14 mouse cellular contexts compared by ENCODE assay signal in the genomic region with DNA sequence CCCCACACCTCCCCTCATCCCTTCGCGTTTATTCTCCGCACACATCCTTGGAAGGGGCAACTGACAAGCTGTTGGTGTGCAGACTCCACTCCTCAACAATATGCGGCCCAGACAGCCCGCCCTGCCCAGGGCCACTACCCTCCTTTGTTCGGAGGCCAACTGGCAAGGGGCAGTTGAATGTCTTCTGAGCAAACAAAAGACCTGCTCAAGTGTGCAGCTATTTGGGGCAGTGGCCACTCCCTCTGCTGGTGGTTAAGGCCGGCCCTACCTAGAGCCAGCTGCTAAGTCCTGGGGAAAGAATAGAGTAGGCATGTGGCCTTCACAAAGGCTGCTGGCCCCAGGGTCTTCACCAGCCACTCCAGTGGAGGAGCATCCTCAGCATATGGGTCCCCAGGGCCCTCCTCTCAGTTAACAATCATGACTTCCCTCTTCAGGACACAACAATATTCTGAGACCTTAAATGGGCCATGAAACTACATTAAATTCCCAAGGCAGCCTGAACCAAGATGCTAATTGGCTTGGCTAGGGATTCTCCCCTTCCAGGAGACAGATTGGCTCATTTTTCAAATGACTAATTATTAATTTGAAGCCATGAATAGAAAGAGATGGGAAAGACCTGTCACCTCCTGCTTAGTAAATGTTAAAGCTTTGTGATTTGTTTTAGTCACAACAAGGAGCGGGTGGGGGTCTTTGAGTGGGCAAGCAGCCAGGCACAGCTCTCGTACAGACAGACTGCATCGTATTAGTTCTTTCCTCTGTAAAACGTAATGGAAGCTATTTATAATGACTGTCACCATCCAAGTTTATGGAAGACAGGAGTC. TPM values are rescaled to one million over a fixed set of nuclear protein-coding genes. Genes with fewer than 3 reads are reported as not detected.
DNase-seq lines count a peak whose midpoint lies in the region; ATAC-seq and TF ChIP-seq lines count a peak whose summit lies in the region.
"Had no signal": no experiment of that assay in that cellular context is flagged by ENCODE, and none has a peak within 500 bp of the region (broad histone marks: within the 10 kb centered on the region; RNA-seq: fewer than 3 reads in every experiment).

No protein-coding gene starts in this region.

- H3K4me2 ChIP-seq in kidney, embryonic 14.5 days (replicated peaks; ENCODE audit: low read depth, low read length) = no peak overlapping the region
- no peak overlapping the region for H3K4me2 ChIP-seq in forebrain, embryonic 11.5 days (ENCODE audit: low read depth, low read length, severe bottlenecking)
- H3K4me2 ChIP-seq: heart, embryonic 11.5 days had no signal

- H3K4me3 ChIP-seq in kidney, embryonic 14.5 days (ENCODE audit: low read length) = no peak overlapping the region
- H3K4me3 ChIP-seq in kidney, adult 2 months (ENCODE audit: insufficient read depth, low read depth, low read length) = no peak overlapping the region
- no peak overlapping the region for H3K4me3 ChIP-seq in forebrain, embryonic 11.5 days (ENCODE audit: low read depth, low read length)

- H3K9ac ChIP-seq in kidney, embryonic 14.5 days (ENCODE audit: low read depth, low read length) = no peak overlapping the region
- no peak overlapping the region for H3K9ac ChIP-seq in forebrain, embryonic 11.5 days (ENCODE audit: low read length)

- WGBS in kidney, embryonic 14.5 days = 57% methylated on average over 11 of the region's 11 CpGs
- WGBS in kidney, adult 2 months = 63% methylated on average over 11 of the region's 11 CpGs
- 22% methylated on average over 11 of the region's 11 CpGs for WGBS in forebrain, embryonic 11.5 days

- no peaks in the 10 kb centered on the region for H3K4me1 ChIP-seq in kidney, embryonic 14.5 days (ENCODE audit: control insufficient read depth, insufficient read depth, low read length)
- no peaks in the 10 kb centered on the region; the same call in 1 of the 2 replicates for H3K4me1 ChIP-seq in kidney, adult 2 months (ENCODE audit: control insufficient read depth, insufficient read depth, low read length)
- no peaks in the 10 kb centered on the region; the same call in 1 of the 2 replicates for H3K4me1 ChIP-seq in forebrain, embryonic 11.5 days (replicated peaks; ENCODE audit: control insufficient read depth, insufficient read depth, low read length)

- no peak for DNase-seq in kidney, adult 2 months
- DNase-seq in forebrain, embryonic 11.5 days (ENCODE audit: low spot score) = peak; percentile 76
- peak; percentile 86 for DNase-seq in retina, embryonic 14.5 days (ENCODE audit: low spot score)
- DNase-seq in c-Kit-positive CD71-positive TER-119-positive erythroid progenitor cells, embryonic 14.5 days (ENCODE audit: low spot score) = no peak
- no peak for DNase-seq in right cerebral cortex, postnatal 25 days
- no peak for DNase-seq in layer of hippocampus, postnatal 36 days
- DNase-seq: cerebellum, adult 11-12 months; kidney, postnatal 25 days; lung, postnatal 10 days had no signal

- TF ChIP-seq POLR2A in kidney, adult 2 months (IDR thresholded peaks at IDR 0.05; ENCODE audit: low read depth, low read length) = no peak

- H3K9me3 ChIP-seq in kidney, embryonic 14.5 days (ENCODE audit: control insufficient read depth, low read length) = no peaks in the 10 kb centered on the region
- H3K9me3 ChIP-seq in forebrain, embryonic 11.5 days (ENCODE audit: control insufficient read depth, low read length) = no peaks in the 10 kb centered on the region

- no peaks in the 10 kb centered on the region for H3K36me3 ChIP-seq in kidney, embryonic 14.5 days (ENCODE audit: control insufficient read depth, insufficient read depth, low read length)
- no peaks in the 10 kb centered on the region for H3K36me3 ChIP-seq in kidney, adult 2 months (ENCODE audit: control insufficient read depth, insufficient read depth, low read length)
- H3K36me3 ChIP-seq in forebrain, embryonic 11.5 days (ENCODE audit: control insufficient read depth, insufficient read depth, low read length) = no peaks in the 10 kb centered on the region

- no peak for TF ChIP-seq CTCF in kidney, adult 2 months (conservative IDR thresholded peaks at IDR 0.05; ENCODE audit: insufficient read depth, insufficient read length, low read depth, low read length)

- H3K27me3 ChIP-seq in kidney, embryonic 14.5 days (ENCODE audit: control insufficient read depth, insufficient read depth, low read length) = no peaks in the 10 kb centered on the region
- no peaks in the 10 kb centered on the region for H3K27me3 ChIP-seq in kidney, adult 2 months (replicated peaks; ENCODE audit: control insufficient read depth, insufficient read depth, low read length)
- no peaks in the 10 kb centered on the region for H3K27me3 ChIP-seq in forebrain, embryonic 11.5 days (ENCODE audit: control insufficient read depth, insufficient read depth, low read length)

- H3K27ac ChIP-seq in kidney, embryonic 14.5 days (ENCODE audit: low read depth, low read length) = no peak overlapping the region
- no peak overlapping the region for H3K27ac ChIP-seq in kidney, adult 2 months (ENCODE audit: insufficient read depth, low read depth, low read length)
- H3K27ac ChIP-seq in forebrain, embryonic 11.5 days (ENCODE audit: low read depth, low read length) = no peak overlapping the region

- ATAC-seq in kidney, embryonic 14.5 days (ENCODE audit: low FRiP score, low TSS enrichment) = peak; percentile 52; the same call in 1 of the 2 replicates
- ATAC-seq in forebrain, embryonic 11.5 days (replicated peaks; ENCODE audit: low FRiP score) = peak; percentile 97
- ATAC-seq in megakaryocyte-erythroid progenitor cell, adult 5-6 weeks (replicated peaks; ENCODE audit: low FRiP score, low TSS enrichment, poor library complexity, severe bottlenecking) = 0 out of 2 replicates have a peak, but pooled peaks have one; percentile 30
- ATAC-seq: activated CD4-positive, CD25-positive, alpha-beta regulatory T cell, adult 4 months had no signal

RNA-seq across cellular contexts. Expression of gene Entpd6, which starts 12.9 kb away (rescaled TPM):
- 17.5 and 27.9 TPM in 2 replicates for polyA plus RNA-seq in kidney, embryonic 14.5 days (2014; fragmentation: Nextera tagmentation; extraction: Ambion mirVana)
- polyA plus RNA-seq in kidney, adult 2 months (2012; rRNA removed) = 21.7 and 22.0 TPM in 2 replicates
- 27.0 and 28.8 TPM in 2 replicates for polyA plus RNA-seq in forebrain, embryonic 11.5 days (2014; fragmentation: Nextera tagmentation; extraction: Ambion mirVana)
- 21.7 and 24.5 TPM in 2 replicates for total RNA-seq in megakaryocyte-erythroid progenitor cell, adult 5-6 weeks (2014; fragmentation: Nextera tagmentation)
- total RNA-seq in megakaryocyte-erythroid progenitor cell, adult 5-6 weeks (2017) = 15.2 and 20.5 TPM in 2 replicates
- 10 to 100 TPM; 66.2 to 67.6 TPM for total RNA-seq in layer of hippocampus, postnatal 36 days (2021)

RNA-seq across cellular contexts. Expression of gene Vsx1, which starts 46.8 kb away (rescaled TPM):
- polyA plus RNA-seq in kidney, embryonic 14.5 days (2014; fragmentation: Nextera tagmentation; extraction: Ambion mirVana) = not detected in 2 replicates
- polyA plus RNA-seq in kidney, adult 2 months (2012; rRNA removed) = not detected in 2 replicates
- 0.08 TPM in 1 of 2 replicates, not detected in the other for polyA plus RNA-seq in forebrain, embryonic 11.5 days (2014; fragmentation: Nextera tagmentation; extraction: Ambion mirVana)
- total RNA-seq in megakaryocyte-erythroid progenitor cell, adult 5-6 weeks (2014; fragmentation: Nextera tagmentation) = not detected in 2 replicates
- total RNA-seq in megakaryocyte-erythroid progenitor cell, adult 5-6 weeks (2017) = not detected in 2 replicates
- total RNA-seq in layer of hippocampus, postnatal 36 days (2021) = under 1 TPM in 1 of 2 experiments, not detected in 1; 0.10 TPM
- polyA plus RNA-seq: activated CD4-positive, CD25-positive, alpha-beta regulatory T cell, adult 4 months; heart, embryonic 11.5 days; limb, embryonic 11.5 days had no signal

RNA-seq across cellular contexts. Expression of gene Pygb, which starts 50.6 kb away (rescaled TPM):
- 35.3 and 57.8 TPM in 2 replicates for polyA plus RNA-seq in kidney, embryonic 14.5 days (2014; fragmentation: Nextera tagmentation; extraction: Ambion mirVana)
- polyA plus RNA-seq in kidney, adult 2 months (2012; rRNA removed) = 24.7 and 27.0 TPM in 2 replicates
- polyA plus RNA-seq in forebrain, embryonic 11.5 days (2014; fragmentation: Nextera tagmentation; extraction: Ambion mirVana) = 55.6 and 59.4 TPM in 2 replicates
- 14.1 and 16.1 TPM in 2 replicates for total RNA-seq in megakaryocyte-erythroid progenitor cell, adult 5-6 weeks (2014; fragmentation: Nextera tagmentation)
- total RNA-seq in megakaryocyte-erythroid progenitor cell, adult 5-6 weeks (2017) = 11.7 and 13.0 TPM in 2 replicates
- 100 to 1,000 TPM; 196 to 204 TPM for total RNA-seq in layer of hippocampus, postnatal 36 days (2021)

Comparison
In these comparisons a context has a peak if more than half of its experiments do, and no peak if none do; other contexts are left out.
1. ATAC-seq: peak in every context shown above with its lines; median percentile 97 in forebrain, embryonic 11.5 days; 52 in kidney, embryonic 14.5 days; 30 in megakaryocyte-erythroid progenitor cell, adult 5-6 weeks.
2. DNase-seq: peak in forebrain, embryonic 11.5 days (single experiment) and retina, embryonic 14.5 days (single experiment); none in kidney, adult 2 months (single experiment), c-Kit-positive CD71-positive TER-119-positive erythroid progenitor cells, embryonic 14.5 days (single experiment), right cerebral cortex, postnatal 25 days (single experiment) and layer of hippocampus, postnatal 36 days (0 of 2).